Mouse (Mus musculus) heart, adult 11 months (tissue): ENCODE data around the gene Tprn.

Experiments
- DNase-seq: peaks from one replicate; pipeline ENCODE4 v3.0.0; 2022

The Tprn gene

GRCm38 (mm10) chr2:25266720-25267119, 4.3 kb downstream of the Tprn start:
- peak; percentile 96 for DNase-seq

- DNase-seq = no peak
Observed at GRCm38 (mm10) chr2:25267241-25267640, 4.8 kb downstream of the Tprn start.

- no peak for DNase-seq
Observed at GRCm38 (mm10) chr2:25267746-25268309, 5.4 kb downstream of the Tprn start.

DNA sequence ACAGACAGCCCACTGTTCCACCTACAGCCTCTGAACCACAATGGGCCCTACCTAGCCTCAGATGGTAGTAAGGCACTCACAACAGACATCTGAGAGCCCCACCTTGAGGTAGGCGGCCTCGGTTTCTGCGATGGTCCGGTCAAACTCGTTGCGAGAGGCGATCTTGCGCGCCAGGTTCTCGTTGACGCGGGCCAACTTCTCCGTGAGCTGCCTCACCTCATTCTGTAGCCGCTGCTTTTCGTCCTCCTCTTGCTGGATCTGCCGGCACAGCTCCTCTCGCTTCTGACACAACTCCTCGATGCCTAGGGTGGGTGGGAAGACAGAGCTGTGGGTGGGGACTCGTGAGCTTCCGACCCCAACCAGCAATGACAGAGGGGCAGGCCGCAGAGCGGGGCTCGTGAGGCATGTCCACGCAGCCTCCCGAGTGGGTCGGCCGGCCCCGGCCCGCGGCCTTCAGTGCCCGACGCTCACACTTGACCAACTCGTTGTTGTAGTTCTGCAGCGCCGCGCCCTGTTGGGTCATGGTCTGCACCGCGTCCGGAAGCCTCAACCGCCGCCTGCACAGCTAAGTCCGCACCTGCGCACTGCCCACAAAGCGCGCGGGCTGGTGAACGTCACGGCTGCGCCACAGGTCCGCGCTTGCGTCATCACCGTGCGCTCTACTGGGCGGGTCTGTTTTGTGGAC, 9.6 kb downstream of the Tprn start, which contains the start of the genes Ssna1 and Anapc2:
Gene Ssna1, minus strand, starts transcription at position 612 of the 685 bp plus-strand sequence.
Gene Anapc2, plus strand, starts transcription at position 652 of the 685 bp plus-strand sequence.
- DNase-seq = peak; percentile 99

- DNase-seq = no peak
Observed at GRCm38 (mm10) chr2:25272515-25272914, 10.1 kb downstream of the Tprn start.

GRCm38 (mm10) chr2:25273010-25273409, 10.6 kb downstream of the Tprn start:
- DNase-seq = peak; percentile 91

DNA sequence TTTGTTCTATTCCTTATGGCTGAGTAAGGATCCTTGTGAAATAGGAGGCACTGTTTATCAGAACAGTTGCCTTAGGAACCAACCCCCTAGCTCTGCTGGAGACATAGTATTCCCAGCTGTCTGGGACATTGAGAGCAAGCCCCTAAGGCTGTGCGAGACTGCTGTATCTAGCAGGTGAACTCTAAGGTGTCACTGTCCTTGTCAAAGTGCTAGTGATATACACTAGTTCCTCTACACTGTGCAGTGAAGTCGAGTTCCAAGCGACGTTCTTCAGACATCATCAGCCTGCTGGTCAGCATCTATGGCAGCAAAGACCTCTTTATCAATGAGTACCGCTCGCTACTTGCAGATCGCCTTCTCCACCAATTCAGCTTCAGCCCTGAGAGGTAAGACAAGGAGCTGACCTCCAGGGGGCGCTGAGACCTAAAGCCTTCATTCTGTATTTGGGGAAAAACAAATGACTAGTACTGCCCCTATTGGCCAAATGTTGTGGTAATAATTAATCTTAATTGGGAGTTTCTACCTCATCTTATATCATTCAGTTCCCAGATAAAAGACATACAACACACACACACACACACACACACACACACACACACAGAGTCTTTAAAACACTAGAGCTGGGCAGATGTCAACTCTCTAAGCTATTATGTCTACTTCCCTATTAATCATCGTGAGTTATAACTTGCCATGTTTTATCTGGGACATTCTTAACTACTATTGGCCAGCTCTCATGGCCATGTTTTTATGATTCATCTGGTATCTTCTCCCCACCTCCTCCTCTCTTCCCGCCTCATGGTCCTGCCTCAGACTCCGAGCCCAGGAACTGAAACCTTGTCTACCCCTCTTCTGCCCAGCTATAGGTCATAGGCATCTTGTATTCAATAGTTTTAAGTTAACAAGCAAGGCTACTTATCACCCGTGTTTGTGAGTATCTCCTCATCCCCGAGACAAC, 16.8 kb downstream of the Tprn start:
- DNase-seq = peak; percentile 91

DNA sequence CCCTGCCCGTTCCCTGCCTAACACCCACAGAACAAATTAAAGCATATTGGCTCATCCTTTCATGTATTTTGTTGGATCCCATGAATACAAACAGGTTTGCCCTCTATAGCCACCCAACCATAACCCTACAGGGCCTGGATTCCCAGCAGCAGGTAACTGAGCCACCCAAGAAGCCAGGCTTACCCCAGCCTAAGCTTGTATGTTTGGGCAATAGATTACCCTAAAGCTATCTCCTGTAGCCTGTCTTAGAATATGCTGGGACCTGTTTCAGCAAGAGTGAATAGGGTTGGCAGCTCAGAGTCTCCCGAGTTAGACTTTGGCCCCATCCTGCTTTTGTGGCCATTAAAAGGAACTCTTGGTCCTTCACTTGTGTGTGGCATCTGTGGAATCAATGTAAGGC, 23.1 kb downstream of the Tprn start:
- DNase-seq = no peak

DNA sequence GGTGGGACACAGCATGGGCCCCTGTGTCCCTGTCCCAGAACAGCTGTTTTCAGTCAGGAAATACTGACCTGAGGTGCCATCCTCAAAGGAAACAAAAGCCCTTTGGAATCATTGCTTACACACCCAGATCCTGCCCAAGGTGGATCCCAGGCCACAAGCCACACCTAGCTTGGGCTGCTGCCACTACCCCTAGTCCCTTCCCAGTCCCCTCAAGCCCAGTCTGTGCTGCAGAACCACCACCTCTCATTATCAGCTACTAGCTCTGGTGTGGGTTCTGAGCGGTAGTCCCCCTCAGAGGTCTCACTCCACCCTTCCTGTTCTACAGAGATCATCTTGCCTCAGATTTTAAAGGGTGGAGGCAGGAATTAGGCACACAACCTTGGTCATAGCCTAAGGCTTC, 23.9 kb downstream of the Tprn start:
- no peak for DNase-seq

DNA sequence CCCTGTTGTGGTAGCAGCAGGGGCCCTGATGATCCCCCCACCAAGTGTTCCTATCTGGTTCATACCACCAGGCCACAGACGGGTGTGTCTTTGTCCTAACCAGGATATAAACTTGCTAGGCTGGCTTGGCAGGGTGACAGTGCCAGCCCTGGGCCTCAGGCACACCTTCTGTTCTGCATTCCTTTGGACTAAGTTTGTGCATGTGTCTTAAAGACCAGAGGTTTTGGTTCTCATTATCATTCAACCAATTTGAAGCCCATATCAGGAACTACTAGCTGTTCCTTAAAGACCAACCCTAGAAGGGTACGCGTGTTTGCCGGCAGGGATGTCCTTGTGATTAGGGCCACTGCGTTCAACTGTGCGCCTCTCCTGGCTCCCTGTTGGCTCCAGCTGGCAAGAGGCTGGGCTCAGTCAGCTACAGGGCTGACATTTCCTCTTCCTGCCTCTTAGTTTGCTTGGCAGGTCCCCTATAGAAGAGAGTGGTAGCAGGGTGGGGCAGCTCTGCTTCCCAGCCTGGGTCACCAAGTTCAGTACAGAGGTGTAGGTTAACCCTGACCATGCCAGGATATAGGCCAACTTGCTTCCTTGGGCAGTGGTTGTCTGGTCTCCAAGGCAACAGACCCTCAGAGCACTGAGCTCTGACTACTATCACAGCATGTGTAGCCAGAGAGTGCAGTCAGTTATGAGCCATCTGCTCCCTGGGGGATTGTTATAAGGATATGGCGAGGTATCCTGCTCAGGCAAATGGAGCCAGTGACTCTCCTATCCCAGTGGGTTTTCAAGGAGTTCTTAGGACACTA, 24.6 kb downstream of the Tprn start:
- no peak for DNase-seq

DNA sequence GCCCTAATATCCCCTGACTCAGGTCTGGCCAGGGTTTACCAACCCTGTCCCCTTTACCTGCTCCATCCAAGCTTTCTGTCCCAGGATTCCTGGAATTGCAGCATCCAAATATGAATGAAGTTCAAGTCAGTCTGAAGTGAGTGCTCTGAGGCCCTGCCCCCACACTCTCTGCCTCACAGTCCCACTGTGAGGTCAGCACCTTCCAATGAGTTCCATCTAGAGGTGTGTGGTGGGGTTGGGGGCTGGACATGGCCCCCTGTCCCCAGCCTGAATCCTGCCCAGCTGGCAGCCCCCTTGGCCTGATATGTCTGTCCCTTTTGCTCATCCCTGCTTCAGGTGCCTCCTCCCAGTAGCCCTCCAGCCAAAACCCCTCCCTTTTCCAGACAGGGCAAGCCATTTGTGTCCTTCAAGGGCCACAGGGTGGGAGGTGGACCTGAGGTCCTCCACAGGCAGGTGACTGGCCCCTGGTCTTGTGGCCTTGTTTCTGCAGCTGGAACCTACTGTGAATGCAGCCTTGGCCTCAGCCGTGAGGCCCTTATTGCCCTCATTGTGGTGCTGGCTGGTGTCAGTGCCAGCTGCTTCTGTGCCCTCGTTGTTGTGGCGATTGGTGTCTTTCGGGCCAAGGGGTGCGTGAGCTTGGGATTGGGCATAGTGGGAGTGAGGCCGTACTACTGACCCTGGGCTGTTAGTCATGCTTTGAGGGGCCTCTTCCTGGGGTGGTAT, 25.7 kb downstream of the Tprn start, which contains the start of gene Tmem210:
Gene Tmem210, plus strand, starts transcription at position 219 of the 723 bp plus-strand sequence.
- no peak for DNase-seq

- no peak for DNase-seq
Observed at GRCm38 (mm10) chr2:25288734-25289345, 26.4 kb downstream of the Tprn start.

DNA sequence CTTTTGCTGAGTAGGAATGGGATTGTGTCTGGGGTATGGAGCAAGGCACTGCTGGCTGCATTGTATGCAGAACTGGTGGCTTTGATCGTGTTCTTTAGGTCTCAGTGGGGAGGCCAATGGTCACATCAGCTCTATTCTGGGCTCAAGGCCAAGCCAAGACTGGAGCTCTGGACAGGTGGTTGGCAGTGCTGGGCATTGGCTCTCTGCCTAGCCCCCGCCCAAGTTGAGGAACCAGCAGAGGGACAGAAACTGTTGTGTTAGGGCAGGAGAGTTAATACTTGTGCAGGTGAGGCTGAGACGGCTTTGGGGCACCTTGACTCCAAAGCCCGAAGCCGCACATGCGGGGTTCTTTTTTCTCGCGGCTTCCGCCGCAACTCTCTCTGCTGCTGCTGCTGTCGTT, 27.2 kb downstream of the Tprn start, which contains the start of gene Lrrc26:
Gene Lrrc26, plus strand, starts transcription at position 265 of the 400 bp plus-strand sequence.
- no peak for DNase-seq

- no peak for DNase-seq
Observed at GRCm38 (mm10) chr2:25290101-25290815, 27.8 kb downstream of the Tprn start.

GRCm38 (mm10) chr2:25290816-25291130, 28.4 kb downstream of the Tprn start:
- DNase-seq = no peak

DNA sequence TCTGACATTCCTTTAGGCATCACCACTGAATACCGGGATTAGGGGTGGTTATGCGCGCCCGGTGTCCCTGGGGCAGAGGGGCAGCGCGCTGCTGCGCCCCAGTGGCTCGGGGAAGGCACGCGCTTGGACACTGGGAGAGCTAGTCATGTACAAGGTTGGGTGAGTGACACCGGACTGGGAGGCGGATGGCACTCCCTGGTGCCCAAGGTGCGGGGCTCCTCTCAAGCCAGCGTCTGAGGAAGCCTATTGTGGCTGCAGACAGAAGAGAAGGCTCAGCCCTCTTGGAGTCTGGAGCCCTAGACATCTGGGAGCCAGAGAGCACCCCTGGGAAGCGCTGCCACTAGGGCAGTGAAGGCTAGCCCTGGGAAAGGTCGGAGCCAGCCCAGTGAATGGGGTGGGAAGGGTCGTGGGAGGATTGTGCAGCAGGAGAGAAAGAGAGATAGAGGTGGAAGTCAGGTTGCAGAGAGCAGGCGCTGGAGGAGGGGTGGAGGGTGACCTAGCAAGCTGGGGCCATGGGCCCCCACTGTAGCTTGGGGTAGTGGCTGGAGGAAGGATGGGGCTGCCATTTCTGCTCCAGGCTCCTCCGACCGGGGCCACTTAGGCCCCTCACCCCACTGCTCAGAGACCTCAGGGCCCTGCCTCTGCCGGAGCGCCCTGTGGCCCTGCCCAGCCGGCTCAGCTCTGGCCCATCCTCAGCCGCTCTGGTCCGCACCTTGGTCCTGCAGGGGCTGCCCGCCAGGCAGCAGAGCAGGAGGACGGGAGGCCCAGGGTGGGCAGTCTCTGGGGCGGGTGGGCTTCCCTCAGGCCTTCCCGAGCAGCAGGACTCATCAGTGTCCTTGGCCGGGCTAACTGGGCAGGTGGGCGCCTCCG, 29.0 kb downstream of the Tprn start:
- DNase-seq = no peak

DNA sequence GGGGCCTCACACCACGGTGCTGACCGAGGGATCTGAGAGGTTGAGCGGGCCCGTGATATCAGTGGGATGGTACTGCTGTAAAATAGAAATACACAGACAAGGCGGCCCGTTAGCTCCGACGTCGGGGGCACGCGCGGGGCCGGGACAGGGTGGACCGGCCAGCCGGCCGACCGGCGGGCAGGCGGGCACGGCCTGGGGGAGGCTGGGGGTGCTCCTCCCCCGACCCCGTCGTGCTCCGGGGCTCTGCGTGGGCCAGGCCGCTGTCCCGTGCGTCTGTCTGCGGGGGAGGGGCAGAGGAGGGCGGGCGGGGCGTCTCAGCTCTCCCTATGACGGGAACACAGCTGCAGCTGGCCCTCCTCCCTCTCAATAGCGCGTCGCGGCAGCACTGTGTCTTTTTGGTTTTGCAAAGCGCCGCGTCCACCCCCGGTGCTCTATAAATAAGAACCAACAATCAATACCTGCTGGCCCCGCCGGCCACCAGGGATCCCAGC, 29.7 kb downstream of the Tprn start:
- peak; percentile 95 for DNase-seq

- peak; percentile 95 for DNase-seq
Observed at GRCm38 (mm10) chr2:25292856-25293255, 30.4 kb downstream of the Tprn start.

DNA sequence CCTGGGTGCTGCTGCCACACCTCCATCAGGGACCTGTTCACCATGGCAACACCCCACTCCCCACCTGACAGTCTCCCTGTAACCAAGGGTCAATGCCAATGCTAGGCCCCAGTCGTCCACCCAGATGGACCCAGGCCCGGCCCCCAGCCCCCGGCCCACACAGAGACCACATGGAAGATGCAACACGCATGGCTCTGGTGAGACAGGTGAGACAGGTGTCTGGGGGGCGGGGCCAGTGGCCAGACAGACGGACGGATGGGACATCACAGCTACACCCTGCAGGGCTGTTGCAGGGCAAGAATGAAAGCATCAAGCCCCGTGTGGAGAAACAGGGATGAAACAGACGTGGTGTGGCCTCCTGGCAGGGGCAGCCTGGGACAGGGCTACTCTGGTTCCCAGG, 31.3 kb downstream of the Tprn start:
- DNase-seq = no peak

DNA sequence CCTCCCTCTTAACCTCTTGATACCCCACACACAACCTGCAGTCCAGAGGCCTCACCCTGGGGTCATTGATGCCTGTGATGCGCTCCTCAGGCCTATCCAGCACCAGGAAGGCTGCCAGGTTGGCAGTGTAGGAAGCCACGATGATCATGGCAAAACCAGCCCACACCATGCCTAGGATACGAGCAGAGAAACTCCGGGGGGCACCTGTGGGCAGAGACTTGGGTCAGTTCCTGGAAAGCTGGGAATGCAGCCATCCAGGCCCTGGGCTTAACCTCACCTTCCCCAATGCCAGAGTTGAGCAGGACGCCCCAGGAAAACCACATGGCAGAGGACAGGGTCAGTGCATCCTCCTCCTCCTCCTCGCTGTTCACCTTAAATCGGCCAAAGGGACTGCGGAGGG, 34.7 kb downstream of the Tprn start:
- no peak for DNase-seq
